Mouse (Mus musculus) natural killer cell, adult 2 months (primary cell): ENCODE results near the gene Atf4.

Source experiments
- DNase-seq, 2 experiments: peaks; one replicate each; pipeline ENCODE4 v3.0.0; 2022; ENCODE audit warnings: low spot score in 2 of 2

The Atf4 gene

DNA sequence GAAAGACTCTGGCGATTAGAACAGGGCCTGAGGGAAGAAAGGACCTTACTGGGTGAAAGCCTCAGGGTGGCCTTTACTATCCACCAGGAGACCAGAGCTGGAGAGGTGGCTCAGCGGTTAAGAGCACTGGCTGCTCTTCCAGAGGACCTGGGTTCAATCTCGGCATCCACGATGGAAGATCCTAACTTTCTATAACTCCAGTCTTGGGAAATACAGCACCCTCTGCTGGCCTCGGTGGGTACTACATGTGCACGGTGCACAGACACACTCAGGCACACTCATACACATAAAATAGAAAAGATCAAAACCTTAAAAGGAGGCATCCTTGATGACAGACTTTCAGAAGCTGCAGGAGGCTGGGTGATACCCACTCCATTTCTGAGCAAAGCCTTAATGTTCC lies 25.7 kb downstream of the Atf4 start:
- no peak for DNase-seq

DNA sequence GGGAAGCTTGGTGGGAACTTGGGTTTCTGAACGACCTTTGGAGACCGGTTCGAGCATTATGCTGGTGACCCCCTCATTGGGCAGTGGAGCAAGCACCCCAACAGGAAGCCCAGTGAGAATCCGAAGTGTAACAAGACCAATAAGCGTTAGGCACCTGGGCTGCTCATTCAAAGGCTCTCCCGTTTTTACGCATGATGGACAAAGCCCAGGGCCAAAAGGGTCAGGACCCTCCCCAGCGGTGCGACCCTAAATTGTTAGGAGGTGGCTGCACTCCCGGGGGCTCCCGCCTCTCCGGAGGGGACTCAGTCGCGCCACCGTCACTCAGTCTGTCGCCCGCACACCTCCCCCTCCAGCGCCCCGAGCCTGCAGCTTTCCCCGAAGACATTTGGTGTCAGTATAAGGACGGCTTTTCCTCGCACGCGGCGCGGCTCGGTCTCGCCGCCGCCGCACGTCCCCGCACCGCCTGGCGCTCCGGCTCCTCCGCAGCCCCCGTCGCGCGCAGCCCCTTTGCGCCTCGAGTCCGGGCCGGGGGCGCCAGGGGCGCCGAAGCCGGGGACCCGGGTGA lies 31.9 kb downstream of the Atf4 start, which contains the start of gene Cacna1i:
TSS of gene Cacna1i (plus strand) at position 388 of the 565 bp plus-strand sequence.
- no peak for DNase-seq

DNA sequence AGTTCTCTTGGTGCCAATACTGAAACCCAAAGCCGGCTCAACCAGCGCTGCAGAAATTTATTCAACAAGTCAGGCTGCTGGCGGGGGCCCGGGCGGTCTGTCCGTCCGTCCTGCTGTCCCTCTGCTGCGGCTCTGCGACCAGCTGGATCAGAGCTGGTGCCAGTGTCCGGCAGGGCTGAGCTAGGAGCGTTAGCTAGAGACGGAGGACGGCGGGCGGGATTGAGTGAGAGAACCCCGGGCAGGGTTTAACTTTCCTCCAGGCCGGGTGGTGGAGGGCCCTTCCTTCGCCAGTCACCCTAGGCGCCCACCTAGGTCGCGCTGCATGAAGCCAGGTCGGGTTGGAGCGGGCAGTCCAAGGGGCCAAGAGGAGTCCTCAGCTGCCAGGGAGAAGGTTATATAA lies 33.1 kb downstream of the Atf4 start:
- DNase-seq: no peak

DNA sequence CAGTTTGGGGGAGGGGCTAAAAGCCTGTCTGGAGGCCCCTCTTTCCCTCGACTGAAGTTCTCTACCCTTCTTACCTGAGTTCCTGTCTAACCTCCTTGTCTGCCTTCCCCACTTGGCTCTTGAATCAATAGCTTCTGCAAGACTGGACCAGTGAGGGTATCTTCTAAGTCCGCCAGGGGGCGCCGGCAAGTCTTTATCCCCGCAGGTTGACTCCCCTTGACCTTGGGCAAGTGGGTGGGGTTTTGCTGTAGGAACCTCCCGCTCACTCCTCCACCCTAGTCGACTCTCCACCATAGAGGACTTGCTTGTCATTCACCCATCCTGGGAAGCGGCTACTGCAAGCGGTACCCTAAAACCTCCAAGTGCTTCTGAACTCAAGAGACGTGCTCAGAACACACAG lies 34.5 kb downstream of the Atf4 start:
- DNase-seq: peak; percentile 67 to 86

DNA sequence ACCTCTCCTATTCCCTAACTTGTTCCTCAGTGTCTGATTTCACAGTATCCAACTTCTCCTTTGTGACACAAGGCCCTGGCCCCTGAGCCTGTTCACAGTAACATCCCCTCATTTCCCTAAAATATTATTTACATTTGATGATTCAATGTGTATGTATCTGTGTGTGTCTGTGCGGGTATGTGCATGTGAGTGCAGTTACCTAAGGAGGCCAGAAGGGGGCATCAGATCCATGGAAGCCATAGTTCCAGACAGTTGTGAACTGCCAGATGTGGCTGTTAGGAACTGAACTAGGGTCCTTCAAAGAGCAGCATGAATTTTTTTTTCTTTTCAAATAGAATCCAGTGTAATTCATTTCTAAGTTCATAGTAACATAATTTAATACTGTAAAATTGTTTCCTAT lies 42.2 kb downstream of the Atf4 start:
- no peak for DNase-seq

DNA sequence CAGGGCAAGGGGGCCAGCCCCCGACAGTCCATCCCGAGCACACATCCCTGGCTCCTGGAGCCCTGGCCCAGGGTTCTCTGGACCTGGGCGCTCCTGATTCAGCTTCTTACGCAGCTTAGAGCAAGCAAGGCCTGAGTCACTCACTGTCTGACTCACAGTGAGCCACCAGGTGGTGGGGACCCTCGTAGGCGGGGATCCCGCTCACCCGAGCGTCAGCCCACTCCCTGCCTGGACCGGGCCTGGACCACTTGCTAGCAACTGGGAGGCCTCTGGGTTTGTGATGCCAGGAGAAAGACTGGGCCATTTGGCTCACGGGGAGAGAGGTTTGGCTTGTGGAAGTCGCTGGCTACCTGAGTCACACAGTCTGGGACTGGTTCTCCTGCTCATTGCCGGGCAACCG lies 48.8 kb downstream of the Atf4 start:
- no peak for DNase-seq

DNA sequence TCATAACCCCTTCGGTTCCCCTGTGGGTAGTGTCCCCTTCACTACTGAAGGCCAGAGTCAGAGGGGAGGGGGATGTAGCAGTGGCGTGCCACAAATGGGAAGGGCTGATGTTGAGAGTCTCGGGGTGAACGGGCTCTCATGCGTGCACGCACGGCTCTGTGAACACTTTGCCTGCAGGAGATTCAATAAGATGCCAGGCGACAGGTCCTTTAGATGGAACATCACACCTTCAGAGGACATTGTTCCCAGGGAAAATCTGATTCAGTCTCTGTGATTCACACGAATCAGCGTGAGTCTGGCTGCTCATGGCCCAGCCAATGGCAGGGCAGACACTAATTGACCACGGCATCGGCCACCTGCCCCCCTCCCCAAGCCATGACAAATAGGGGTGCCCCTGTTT lies 49.2 kb downstream of the Atf4 start:
- DNase-seq: no peak

DNA sequence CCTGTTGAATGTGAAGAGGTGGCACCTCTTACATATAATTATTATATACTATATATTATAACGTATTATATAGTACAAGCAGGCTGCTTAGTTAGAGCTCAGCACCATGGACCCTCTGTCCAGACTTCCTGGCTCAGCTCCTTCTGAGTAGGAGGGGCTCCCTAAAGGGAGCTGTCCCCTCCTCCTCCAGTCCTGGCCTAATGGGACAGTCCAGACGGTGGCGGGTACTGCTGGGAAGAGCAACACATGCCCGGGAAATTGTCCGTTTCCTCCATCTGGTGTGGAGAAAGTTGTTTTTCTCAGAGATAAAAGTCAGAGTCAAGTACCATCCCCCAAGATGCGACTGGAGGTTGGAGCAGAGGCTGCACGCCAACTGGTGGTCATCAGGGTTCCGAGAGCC lies 51.2 kb downstream of the Atf4 start:
- no peak for DNase-seq
